Mouse (Mus musculus): ENCODE results near the gene Kif7.

GRCm38 (mm10) chr7:79680231-79680630 is 35.3 kb downstream of the Kif7 start:
- TF ChIP-seq CTCF (IDR thresholded peaks at IDR 0.05; ENCODE audit: borderline replicate concordance, insufficient read depth, low read depth, low read length) (no peak), POLR2A (IDR thresholded peaks at IDR 0.05; ENCODE audit: borderline replicate concordance, insufficient read depth, low read length) (no peak)

All from cerebellum, adult 2 months (tissue).